Mouse (Mus musculus): ENCODE measurements at regions not wholly inside any gene's neighbourhood (a gene's known extent, or its start where the extent isn't known, plus 50 kb on each side); places are given as distances from the start of the nearest gene placed in this dataset.

- Histone ChIP-seq H3K36me3 (ENCODE audit: insufficient read depth) (no peaks in the 10 kb centered on the region), H3K4me3 (ENCODE audit: low read depth, low read length) (no peak overlapping the region), H3K4me1 (ENCODE audit: insufficient read depth) (no peaks in the 10 kb centered on the region), H3K9ac (no peak overlapping the region), H3K9me3 (ENCODE audit: low read depth, low read length) (no peaks in the 10 kb centered on the region), H3K4me2 (no peak overlapping the region), H3K27ac (ENCODE audit: low read depth) (no peak overlapping the region), H3K27me3 (ENCODE audit: insufficient read depth, low read length) (no peaks in the 10 kb centered on the region)
- DNase-seq (no peak), ATAC-seq (ENCODE audit: insufficient read depth) (no peak)
- no peak for TF ChIP-seq CTCF (IDR thresholded peaks at IDR 0.05; ENCODE audit: low read depth)
- WGBS = 76% methylated on average over 3 of the region's 3 CpGs
Measured at GRCm38 (mm10) chr16:95151499-95151898, 105.9 kb upstream of the Kcnj15 start.

GRCm38 (mm10) chr16:95151914-95152313 lies 105.4 kb upstream of the Kcnj15 start:
- DNase-seq (no peak), ATAC-seq (ENCODE audit: insufficient read depth) (no peak)
- Histone ChIP-seq H3K4me2 (no peak overlapping the region), H3K9me3 (ENCODE audit: low read depth, low read length) (no peaks in the 10 kb centered on the region), H3K36me3 (ENCODE audit: insufficient read depth) (no peaks in the 10 kb centered on the region), H3K4me3 (ENCODE audit: low read depth, low read length) (no peak overlapping the region), H3K9ac (no peak overlapping the region), H3K27ac (ENCODE audit: low read depth) (no peak overlapping the region), H3K27me3 (ENCODE audit: insufficient read depth, low read length) (no peaks in the 10 kb centered on the region), H3K4me1 (ENCODE audit: insufficient read depth) (no peaks in the 10 kb centered on the region)
- WGBS = 77% methylated on average over 6 of the region's 6 CpGs
- no peak for TF ChIP-seq CTCF (IDR thresholded peaks at IDR 0.05; ENCODE audit: low read depth)

- TF ChIP-seq CTCF (IDR thresholded peaks at IDR 0.05; ENCODE audit: low read depth) = no peak
- Histone ChIP-seq H3K4me1 (ENCODE audit: insufficient read depth) (no peaks in the 10 kb centered on the region), H3K9me3 (ENCODE audit: low read depth, low read length) (no peaks in the 10 kb centered on the region), H3K4me3 (ENCODE audit: low read depth, low read length) (no peak overlapping the region), H3K27me3 (ENCODE audit: insufficient read depth, low read length) (no peaks in the 10 kb centered on the region), H3K36me3 (ENCODE audit: insufficient read depth) (no peaks in the 10 kb centered on the region), H3K27ac (ENCODE audit: low read depth) (no peak overlapping the region), H3K9ac (no peak overlapping the region), H3K4me2 (no peak overlapping the region)
- DNase-seq (no peak), ATAC-seq (ENCODE audit: insufficient read depth) (no peak)
- WGBS = 33% methylated on average over 13 of the region's 13 CpGs
Measured at GRCm38 (mm10) chr16:95152742-95153383, 104.5 kb upstream of the Kcnj15 start.

DNA sequence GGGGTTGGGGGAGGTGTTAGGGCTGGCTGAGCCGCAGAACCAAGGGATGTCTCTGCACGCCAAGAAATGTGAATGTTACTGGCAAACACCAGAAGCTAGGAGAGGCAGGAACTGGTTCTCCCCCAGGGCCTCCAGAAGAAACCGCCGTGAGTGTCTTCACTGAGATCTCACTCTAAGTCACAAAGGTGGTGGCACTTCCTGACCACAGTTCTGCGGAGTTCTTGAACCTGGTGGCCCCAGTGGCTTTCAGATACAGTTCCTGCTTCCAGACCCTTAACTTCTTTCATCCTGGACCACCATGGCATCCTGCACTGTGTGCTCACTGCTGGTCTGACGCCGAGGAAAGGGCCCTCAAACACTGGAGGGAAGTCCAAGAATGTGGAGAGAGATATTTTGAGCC lies 89.0 kb upstream of the Kcnj15 start:
- DNase-seq (no peak), ATAC-seq (ENCODE audit: insufficient read depth) (no peak)
- Histone ChIP-seq H3K27me3 (ENCODE audit: insufficient read depth, low read length) (no peaks in the 10 kb centered on the region), H3K27ac (ENCODE audit: low read depth) (no peak overlapping the region), H3K4me1 (ENCODE audit: insufficient read depth) (no peaks in the 10 kb centered on the region), H3K4me2 (no peak overlapping the region), H3K9ac (no peak overlapping the region), H3K9me3 (ENCODE audit: low read depth, low read length) (no peaks in the 10 kb centered on the region), H3K4me3 (ENCODE audit: low read depth, low read length) (no peak overlapping the region), H3K36me3 (ENCODE audit: insufficient read depth) (no peaks in the 10 kb centered on the region)
- no peak for TF ChIP-seq CTCF (IDR thresholded peaks at IDR 0.05; ENCODE audit: low read depth)
- 51% methylated on average over 7 of the region's 7 CpGs for WGBS

GRCm38 (mm10) chr16:95169346-95169745 lies 88.0 kb upstream of the Kcnj15 start:
- no peak overlapping the region for H3K4me2 ChIP-seq
- H3K4me3 ChIP-seq (ENCODE audit: low read depth, low read length) = no peak overlapping the region
- ATAC-seq (ENCODE audit: insufficient read depth) (no peak), DNase-seq (no peak)
- TF ChIP-seq CTCF (IDR thresholded peaks at IDR 0.05; ENCODE audit: low read depth) = no peak
- no peaks in the 10 kb centered on the region for H3K9me3 ChIP-seq (ENCODE audit: low read depth, low read length)
- no peak overlapping the region for H3K9ac ChIP-seq
- WGBS = 96% methylated on average over 1 of the region's 1 CpGs
- H3K36me3 ChIP-seq (ENCODE audit: insufficient read depth) = no peaks in the 10 kb centered on the region
- H3K4me1 ChIP-seq (ENCODE audit: insufficient read depth) = no peaks in the 10 kb centered on the region
- no peak overlapping the region for H3K27ac ChIP-seq (ENCODE audit: low read depth)
- H3K27me3 ChIP-seq (ENCODE audit: insufficient read depth, low read length) = no peaks in the 10 kb centered on the region

GRCm38 (mm10) chr16:95180562-95180961 lies 76.8 kb upstream of the Kcnj15 start:
- TF ChIP-seq CTCF (IDR thresholded peaks at IDR 0.05; ENCODE audit: low read depth) = no peak
- DNase-seq = no peak
- WGBS = 70% methylated on average over 5 of the region's 5 CpGs
- Histone ChIP-seq H3K4me3 (ENCODE audit: low read depth, low read length) (no peak overlapping the region), H3K27ac (ENCODE audit: low read depth) (no peak overlapping the region), H3K4me2 (no peak overlapping the region), H3K9ac (no peak overlapping the region), H3K27me3 (ENCODE audit: insufficient read depth, low read length) (no peaks in the 10 kb centered on the region), H3K4me1 (ENCODE audit: insufficient read depth) (no peaks in the 10 kb centered on the region), H3K36me3 (ENCODE audit: insufficient read depth) (no peaks in the 10 kb centered on the region), H3K9me3 (ENCODE audit: low read depth, low read length) (no peaks in the 10 kb centered on the region)
- no peak for ATAC-seq (ENCODE audit: insufficient read depth)

DNA sequence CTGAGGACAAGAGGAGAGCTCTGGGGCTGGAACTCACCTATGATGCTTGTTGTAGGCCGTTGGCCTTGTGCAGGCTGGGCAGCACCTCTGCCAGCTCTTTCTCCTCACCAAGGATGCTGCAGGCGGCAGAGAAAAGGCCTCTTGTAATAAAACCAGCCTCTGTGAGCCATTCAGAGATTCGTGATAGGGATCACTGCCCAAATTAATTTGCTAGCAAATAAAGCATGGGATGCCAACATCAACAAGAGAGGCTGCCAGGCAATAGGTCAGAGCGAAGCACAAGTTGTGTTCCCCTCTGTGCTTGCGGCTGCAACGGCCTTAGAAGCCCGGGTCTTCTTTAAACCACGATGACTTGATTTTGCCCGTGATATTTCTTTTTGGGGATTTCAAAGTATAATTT lies 72.0 kb upstream of the Kcnj15 start:
- Histone ChIP-seq H3K4me2 (no peak overlapping the region), H3K27me3 (ENCODE audit: insufficient read depth, low read length) (no peaks in the 10 kb centered on the region), H3K36me3 (ENCODE audit: insufficient read depth) (no peaks in the 10 kb centered on the region), H3K27ac (ENCODE audit: low read depth) (no peak overlapping the region), H3K9me3 (ENCODE audit: low read depth, low read length) (no peaks in the 10 kb centered on the region), H3K9ac (no peak overlapping the region), H3K4me1 (ENCODE audit: insufficient read depth) (no peaks in the 10 kb centered on the region), H3K4me3 (ENCODE audit: low read depth, low read length) (no peak overlapping the region)
- DNase-seq (no peak), ATAC-seq (ENCODE audit: insufficient read depth) (no peak)
- 86% methylated on average over 9 of the region's 9 CpGs for WGBS
- no peak for TF ChIP-seq CTCF (IDR thresholded peaks at IDR 0.05; ENCODE audit: low read depth)

DNA sequence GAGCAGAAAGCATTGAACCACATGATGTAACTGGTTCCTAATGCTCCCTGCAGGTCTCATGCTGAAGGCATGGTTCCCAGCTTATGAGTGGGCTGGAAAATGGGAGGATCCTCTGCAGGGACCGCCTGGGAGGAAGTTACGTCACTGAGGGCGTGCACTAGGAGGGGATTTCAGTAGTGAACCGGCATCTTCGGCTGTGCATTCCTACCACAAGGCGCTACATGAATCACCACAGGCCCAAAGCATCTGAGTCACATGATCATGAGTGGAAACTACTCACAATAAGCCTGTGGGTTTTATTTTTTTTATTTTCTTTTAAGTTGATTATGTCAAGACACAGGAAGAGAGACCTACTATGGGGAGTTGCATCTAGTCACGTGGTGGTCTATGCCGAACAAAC lies 68.2 kb upstream of the Kcnj15 start:
- Histone ChIP-seq H3K9me3 (ENCODE audit: low read depth, low read length) (no peaks in the 10 kb centered on the region), H3K9ac (no peak overlapping the region), H3K4me2 (no peak overlapping the region), H3K27ac (ENCODE audit: low read depth) (no peak overlapping the region), H3K36me3 (ENCODE audit: insufficient read depth) (no peaks in the 10 kb centered on the region), H3K4me3 (ENCODE audit: low read depth, low read length) (no peak overlapping the region), H3K4me1 (ENCODE audit: insufficient read depth) (no peaks in the 10 kb centered on the region), H3K27me3 (ENCODE audit: insufficient read depth, low read length) (no peaks in the 10 kb centered on the region)
- DNase-seq = peak; percentile 7
- WGBS = 85% methylated on average over 8 of the region's 8 CpGs
- ATAC-seq (ENCODE audit: insufficient read depth) = no peak
- TF ChIP-seq CTCF (IDR thresholded peaks at IDR 0.05; ENCODE audit: low read depth) = no peak

Data from lung, embryonic 14.5 days (tissue).